Mouse (Mus musculus): ENCODE data around the gene Tmem94. TPM values are rescaled to one million over a fixed set of nuclear protein-coding genes. Genes with fewer than 3 reads are reported as not detected.

The Tmem94 gene
- 48.2 and 132 TPM in 2 replicates for polyA plus RNA-seq (2012; rRNA removed)

GRCm38 (mm10) chr11:115765103-115765606, at the start of gene Tmem94:
Gene Tmem94 (plus strand): TSS chr11:115765433.
- WGBS = 1% methylated on average over 32 of the region's 32 CpGs
- no peaks in the 10 kb centered on the region for H3K36me3 ChIP-seq (ENCODE audit: control insufficient read depth, insufficient read depth, low read length)
- peak within 1 kb of the TSS; percentile 75 for H3K27ac ChIP-seq (ENCODE audit: insufficient read depth, low read depth, low read length)
- no peaks in the 10 kb centered on the region for H3K27me3 ChIP-seq (ENCODE audit: control insufficient read depth, insufficient read depth, low read length)
- TF ChIP-seq CTCF (IDR thresholded peaks at IDR 0.05; ENCODE audit: extremely low read depth, insufficient read length, insufficient replicate concordance, low read depth, low read length) (peak; percentile 32; the same call in 1 of the 2 replicates), POLR2A (IDR thresholded peaks at IDR 0.05; ENCODE audit: low read depth, low read length) (peak; percentile 81; the same call in 1 of the 2 replicates)
- H3K4me1 ChIP-seq (ENCODE audit: control insufficient read depth, insufficient read depth, insufficient read length, low read length) = no peaks in the 10 kb centered on the region; the same call in 1 of the 2 replicates
- H3K4me3 ChIP-seq (ENCODE audit: low read depth, low read length) = peak within 1 kb of the TSS; percentile 94

GRCm38 (mm10) chr11:115716410-115717338, 48.6 kb upstream of the Tmem94 start:
- H3K36me3 ChIP-seq (ENCODE audit: control insufficient read depth, insufficient read depth, low read length) = no peaks in the 10 kb centered on the region
- TF ChIP-seq CTCF (IDR thresholded peaks at IDR 0.05; ENCODE audit: extremely low read depth, insufficient read length, insufficient replicate concordance, low read depth, low read length) = no peak
- TF ChIP-seq POLR2A (IDR thresholded peaks at IDR 0.05; ENCODE audit: low read depth, low read length) = 0 out of 2 replicates have a peak, but pooled peaks have one; percentile 21
- H3K27me3 ChIP-seq (ENCODE audit: control insufficient read depth, insufficient read depth, low read length) = no peaks in the 10 kb centered on the region
- peaks cover 3% of the 10 kb centered on the region; the same call in 1 of the 2 replicates for H3K4me1 ChIP-seq (ENCODE audit: control insufficient read depth, insufficient read depth, insufficient read length, low read length)
- H3K27ac ChIP-seq (ENCODE audit: insufficient read depth, low read depth, low read length) = peak overlapping the region; percentile 54
- no peak overlapping the region for H3K4me3 ChIP-seq (ENCODE audit: low read depth, low read length)
- WGBS = 44% methylated on average over 15 of the region's 15 CpGs

DNA sequence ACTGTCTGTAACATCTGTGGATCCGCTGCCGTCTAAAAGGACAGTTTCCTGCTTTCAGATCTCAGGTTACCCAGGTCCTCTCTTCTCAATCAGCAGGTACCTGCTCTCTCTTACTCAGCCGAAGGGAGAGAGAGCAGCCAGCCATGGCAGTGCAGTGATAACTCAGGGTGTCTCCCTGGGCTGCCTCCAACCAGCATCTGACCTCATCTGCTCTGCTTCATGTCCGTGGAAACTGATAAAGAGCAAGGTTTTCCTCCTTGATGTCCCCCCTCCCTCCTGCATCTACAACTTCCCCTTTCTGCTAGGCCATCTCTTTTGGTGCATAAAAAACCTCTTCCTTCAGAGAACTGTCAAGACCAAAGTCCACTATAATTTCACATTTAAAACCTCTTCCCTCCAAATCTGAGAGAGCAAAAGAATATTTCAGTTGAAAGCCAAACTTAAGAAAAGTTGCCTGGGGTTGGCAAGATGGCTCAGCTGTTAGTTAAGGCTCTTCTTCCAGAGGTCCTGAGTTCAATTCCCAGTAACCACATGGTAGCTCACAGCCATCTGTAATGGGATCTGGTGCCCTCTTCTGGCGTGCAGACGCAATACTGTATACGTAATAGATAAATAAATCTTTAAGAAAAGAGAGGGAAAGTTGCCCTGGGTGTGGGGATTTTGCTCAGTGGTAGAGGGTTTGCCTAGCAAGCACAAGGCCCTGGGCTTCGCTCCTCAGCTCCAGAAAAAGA, 47.4 kb upstream of the Tmem94 start:
- TF ChIP-seq CTCF (IDR thresholded peaks at IDR 0.05; ENCODE audit: extremely low read depth, insufficient read length, insufficient replicate concordance, low read depth, low read length) (peak; percentile 34; the same call in 1 of the 2 replicates), POLR2A (IDR thresholded peaks at IDR 0.05; ENCODE audit: low read depth, low read length) (no peak)
- Histone ChIP-seq H3K4me3 (ENCODE audit: low read depth, low read length) (no peak overlapping the region), H3K4me1 (ENCODE audit: control insufficient read depth, insufficient read depth, insufficient read length, low read length) (peaks cover 3% of the 10 kb centered on the region; the same call in 1 of the 2 replicates), H3K27ac (ENCODE audit: insufficient read depth, low read depth, low read length) (no peak overlapping the region), H3K36me3 (ENCODE audit: control insufficient read depth, insufficient read depth, low read length) (no peaks in the 10 kb centered on the region), H3K27me3 (ENCODE audit: control insufficient read depth, insufficient read depth, low read length) (no peaks in the 10 kb centered on the region)
- 59% methylated on average over 8 of the region's 8 CpGs for WGBS

- Histone ChIP-seq H3K27ac (ENCODE audit: insufficient read depth, low read depth, low read length) (peak overlapping the region; percentile 6; the same call in 1 of the 2 replicates), H3K27me3 (ENCODE audit: control insufficient read depth, insufficient read depth, low read length) (no peaks in the 10 kb centered on the region)
- 8% methylated on average over 14 of the region's 14 CpGs for WGBS
Observed at GRCm38 (mm10) chr11:115722638-115723037, 42.6 kb upstream of the Tmem94 start.

GRCm38 (mm10) chr11:115723231-115723630, 42.0 kb upstream of the Tmem94 start:
- Histone ChIP-seq H3K4me1 (ENCODE audit: control insufficient read depth, insufficient read depth, insufficient read length, low read length) (no peaks in the 10 kb centered on the region), H3K27me3 (ENCODE audit: control insufficient read depth, insufficient read depth, low read length) (no peaks in the 10 kb centered on the region), H3K4me3 (ENCODE audit: low read depth, low read length) (no peak overlapping the region), H3K27ac (ENCODE audit: insufficient read depth, low read depth, low read length) (peak overlapping the region; percentile 6; the same call in 1 of the 2 replicates), H3K36me3 (ENCODE audit: control insufficient read depth, insufficient read depth, low read length) (no peaks in the 10 kb centered on the region)
- TF ChIP-seq POLR2A (IDR thresholded peaks at IDR 0.05; ENCODE audit: low read depth, low read length) (no peak), CTCF (IDR thresholded peaks at IDR 0.05; ENCODE audit: extremely low read depth, insufficient read length, insufficient replicate concordance, low read depth, low read length) (no peak)
- 53% methylated on average over 2 of the region's 2 CpGs for WGBS

More at GRCm38 (mm10) chr11:115722638-115723037, 42.6 kb upstream of the Tmem94 start:
- TF ChIP-seq POLR2A (IDR thresholded peaks at IDR 0.05; ENCODE audit: low read depth, low read length) (no peak), CTCF (IDR thresholded peaks at IDR 0.05; ENCODE audit: extremely low read depth, insufficient read length, insufficient replicate concordance, low read depth, low read length) (peak; percentile 97)
- Histone ChIP-seq H3K36me3 (ENCODE audit: control insufficient read depth, insufficient read depth, low read length) (no peaks in the 10 kb centered on the region), H3K4me1 (ENCODE audit: control insufficient read depth, insufficient read depth, insufficient read length, low read length) (no peaks in the 10 kb centered on the region), H3K4me3 (ENCODE audit: low read depth, low read length) (peak overlapping the region; percentile 44)

DNA sequence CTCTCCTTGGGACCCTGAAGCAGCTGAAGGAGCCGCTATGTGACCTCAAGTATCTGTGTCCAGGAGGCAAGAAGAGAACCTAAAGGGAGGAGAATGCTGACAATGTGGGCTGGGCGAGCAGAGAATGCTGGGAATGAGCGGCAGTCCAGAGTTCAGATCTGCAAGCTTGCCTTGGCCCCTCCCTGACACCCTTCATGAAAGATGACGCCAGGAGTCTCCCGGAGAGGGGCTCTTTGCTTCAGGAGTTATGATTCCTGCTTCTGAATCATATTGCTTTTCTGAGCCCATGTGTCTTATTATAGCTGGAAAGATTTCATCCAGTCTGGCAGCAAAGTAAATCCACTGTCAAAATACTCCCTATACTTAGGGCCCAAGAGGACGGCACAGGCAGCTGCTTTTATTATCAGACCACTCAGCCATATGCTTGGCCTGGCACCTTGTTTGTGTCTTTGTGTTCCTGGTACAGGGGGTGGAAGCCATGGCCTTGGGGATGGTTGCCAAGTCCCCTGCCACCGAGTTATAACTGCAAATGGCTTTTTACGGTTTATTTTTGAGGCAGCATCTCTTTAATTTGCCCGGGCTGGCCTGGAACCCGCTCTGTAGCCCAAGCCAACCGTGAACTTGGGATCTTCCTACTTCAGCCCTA, 31.1 kb upstream of the Tmem94 start:
- WGBS = 29% methylated on average over 11 of the region's 11 CpGs
- H3K4me3 ChIP-seq (ENCODE audit: low read depth, low read length) = no peak overlapping the region
- H3K4me1 ChIP-seq (ENCODE audit: control insufficient read depth, insufficient read depth, insufficient read length, low read length) = peaks cover 21% of the 10 kb centered on the region
- H3K27me3 ChIP-seq (ENCODE audit: control insufficient read depth, insufficient read depth, low read length) = no peaks in the 10 kb centered on the region
- peak overlapping the region; percentile 73 for H3K27ac ChIP-seq (ENCODE audit: insufficient read depth, low read depth, low read length)
- H3K36me3 ChIP-seq (ENCODE audit: control insufficient read depth, insufficient read depth, low read length) = no peaks in the 10 kb centered on the region
- TF ChIP-seq POLR2A (IDR thresholded peaks at IDR 0.05; ENCODE audit: low read depth, low read length) (0 out of 2 replicates have a peak, but pooled peaks have one; percentile 38), CTCF (IDR thresholded peaks at IDR 0.05; ENCODE audit: extremely low read depth, insufficient read length, insufficient replicate concordance, low read depth, low read length) (no peak)

Measured in small intestine, adult 2 months (tissue).